Mouse (Mus musculus) ES-CJ7 (cell line): ENCODE results near the gene Tmem189.
A peak's percentile ranks its signal among the peaks of the same experiment; 100 is the strongest.

Source experiments
- DNase-seq: peaks from one replicate; pipeline ENCODE4 v3.0.0; 2011; ENCODE audit warnings: low read depth, low spot score

Tmem189 gene

DNA sequence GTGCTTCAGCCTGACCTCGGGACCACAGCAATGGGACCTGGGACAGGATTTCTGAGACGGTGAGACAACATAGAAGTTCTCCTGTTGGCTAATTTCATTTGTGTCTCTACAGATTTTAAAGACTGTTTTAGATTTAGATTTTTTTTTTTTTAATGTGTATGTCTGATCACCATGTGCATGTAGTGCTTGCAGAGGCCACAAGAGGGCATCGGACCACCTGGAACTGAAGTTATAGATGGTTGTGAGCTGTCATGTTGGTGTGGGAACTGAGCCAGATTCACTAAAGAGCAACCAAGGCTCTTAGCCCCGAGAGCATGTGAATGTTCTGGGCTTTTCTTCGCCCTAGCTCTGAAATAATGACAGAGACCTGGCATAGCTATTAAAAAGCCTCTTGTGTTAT lies 9.0 kb downstream of the Tmem189 start:
- DNase-seq: peak; percentile 71

DNA sequence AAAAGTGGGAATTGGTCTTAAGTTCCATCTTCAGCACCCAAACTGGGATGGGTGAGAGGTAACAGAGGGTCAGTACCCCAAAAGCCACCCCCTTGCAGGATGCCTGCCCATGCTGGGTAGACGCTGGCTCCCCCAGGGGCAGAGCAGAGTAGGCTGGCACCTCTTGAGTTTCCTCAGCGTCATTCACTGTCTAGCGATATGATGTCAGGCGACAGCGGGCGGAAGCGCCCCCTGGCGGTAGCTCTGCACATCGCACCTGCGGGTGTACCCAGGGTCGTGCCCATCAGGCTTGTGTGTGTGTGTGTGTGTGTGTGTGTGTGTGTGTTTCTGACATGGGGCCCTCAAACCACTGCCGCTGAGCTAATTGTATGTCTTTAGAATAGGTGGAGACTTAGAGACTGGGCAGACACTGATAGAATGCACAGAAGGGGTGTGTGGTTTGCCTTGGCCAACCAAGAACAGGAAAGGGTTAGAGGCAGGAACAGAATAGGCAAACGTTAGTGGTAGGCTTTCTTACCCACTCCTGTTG lies 9.7 kb downstream of the Tmem189 start:
- DNase-seq: peak; percentile 81

DNA sequence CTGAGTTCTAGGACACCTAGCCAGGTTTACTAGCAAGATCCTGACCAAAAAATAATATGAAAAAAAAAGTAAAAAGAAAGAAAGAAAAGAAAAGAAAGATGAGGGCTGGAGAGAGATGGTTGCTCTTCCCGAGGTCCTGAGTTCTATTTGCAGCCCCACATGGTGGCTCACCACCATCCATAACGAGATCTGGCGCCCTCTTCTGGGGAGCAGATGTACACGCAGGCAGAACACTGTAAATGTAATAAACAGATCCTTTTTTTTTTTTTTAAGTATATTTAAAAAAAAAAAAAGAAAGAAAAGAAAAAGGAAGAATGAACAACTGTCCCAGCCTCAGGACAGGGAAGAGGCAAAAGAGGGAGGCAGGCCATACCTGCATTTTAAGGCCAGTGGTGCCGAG lies 11.0 kb downstream of the Tmem189 start:
- DNase-seq: peak; percentile 56

DNA sequence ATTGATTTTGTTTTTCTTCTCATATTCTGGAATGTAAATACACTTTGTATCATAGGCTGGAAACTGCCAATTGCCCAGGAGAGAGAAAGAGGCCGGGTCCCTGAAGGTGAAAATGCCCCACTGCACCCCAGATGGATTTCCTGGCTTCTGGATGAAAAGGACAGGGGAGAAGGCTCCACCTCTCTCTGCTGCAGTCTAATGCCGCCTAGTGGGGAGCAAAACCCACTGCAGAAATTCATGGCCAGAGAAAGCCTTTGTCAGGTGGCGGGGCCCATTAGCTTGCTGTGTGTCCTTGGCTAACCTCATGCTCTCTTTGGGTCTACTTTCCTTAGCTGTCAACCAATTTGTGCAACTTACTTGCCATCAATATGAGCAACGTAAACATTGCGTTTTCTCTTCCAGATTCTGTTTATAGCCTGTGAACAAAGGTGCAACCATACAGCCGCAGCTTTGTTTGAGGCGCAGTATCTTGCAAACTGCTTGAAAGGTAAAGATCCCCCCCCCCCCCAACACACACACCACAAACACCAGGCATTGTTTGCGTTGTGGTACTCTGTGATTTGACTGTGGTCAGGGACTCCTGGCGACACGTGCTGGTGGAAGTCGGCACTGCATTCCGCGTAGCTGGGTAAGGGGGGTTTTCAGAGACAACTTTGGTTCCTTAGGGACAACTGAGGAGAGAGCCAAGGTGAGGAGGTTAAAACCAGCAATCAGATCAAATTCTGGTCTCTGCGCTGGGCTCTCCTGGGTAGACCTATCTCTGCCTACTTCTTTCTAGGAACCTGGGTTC lies 14.3 kb downstream of the Tmem189 start:
- DNase-seq: peak; percentile 77

DNA sequence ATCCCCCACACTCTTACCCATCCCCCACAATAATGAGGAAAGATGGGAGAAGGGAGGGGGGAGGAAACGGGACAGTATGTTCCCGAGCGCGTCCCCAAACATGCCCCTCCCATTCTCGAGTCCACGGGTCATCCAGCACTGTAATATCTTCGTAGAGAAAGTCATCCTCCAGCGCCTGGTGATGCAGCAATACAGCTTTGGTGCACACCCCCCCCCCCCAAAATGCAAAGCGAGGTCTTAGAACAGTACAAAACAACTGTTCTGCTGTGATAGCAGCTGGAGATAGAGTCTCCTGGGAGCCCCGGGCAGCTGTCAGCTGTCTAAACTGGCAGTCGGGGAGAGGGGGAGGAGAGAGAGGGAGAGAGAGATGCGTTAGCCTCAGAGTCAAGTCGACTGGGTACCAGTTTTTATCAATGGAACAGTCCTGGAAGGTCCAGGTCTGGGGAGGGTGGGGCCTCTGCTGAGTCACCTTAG lies 17.4 kb downstream of the Tmem189 start:
- DNase-seq: peak; percentile 57

DNA sequence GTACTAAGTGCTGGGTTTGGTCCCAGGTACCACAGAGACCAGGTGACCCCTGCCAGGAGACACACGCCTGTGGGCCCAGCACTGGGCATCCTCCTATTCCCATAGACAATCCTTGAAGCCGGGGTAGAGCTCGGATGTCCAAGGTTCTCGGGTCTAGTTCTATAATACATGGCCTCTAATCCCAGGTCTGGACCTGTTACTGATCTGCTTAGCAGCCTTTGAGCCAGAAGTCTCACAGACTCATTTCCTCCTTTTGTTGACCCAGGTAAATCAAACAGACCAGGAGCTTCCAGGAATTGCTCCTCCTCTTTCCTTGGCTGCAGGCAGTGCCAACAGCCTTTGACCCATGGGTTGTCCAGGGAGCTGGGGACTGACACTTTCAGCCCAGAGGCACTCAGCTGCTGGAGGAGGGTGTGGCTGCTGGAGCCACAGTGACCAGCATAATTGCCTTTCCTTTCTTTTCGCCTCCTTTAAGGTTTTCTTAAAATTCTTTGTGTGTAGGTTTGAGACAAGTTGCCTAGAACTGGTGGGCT lies 18.5 kb downstream of the Tmem189 start:
- DNase-seq: no peak

DNA sequence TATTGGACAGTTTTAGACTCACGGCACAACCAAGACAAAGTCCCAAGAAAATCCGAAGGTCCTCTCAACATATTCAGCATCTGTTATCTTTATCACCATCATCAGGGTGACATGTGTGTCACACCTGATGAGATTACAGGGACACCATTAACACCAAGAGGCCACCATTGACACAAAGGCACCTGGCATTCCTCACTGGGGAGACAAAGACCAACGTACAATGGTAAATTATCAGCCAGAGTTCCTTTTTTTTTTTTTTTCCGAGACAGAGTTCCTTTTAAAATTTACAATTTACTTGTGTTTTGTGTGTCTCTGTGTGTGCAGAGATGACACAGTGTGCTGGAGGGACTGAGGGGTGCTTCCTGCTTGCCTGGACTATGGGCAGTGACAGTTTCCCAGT lies 20.2 kb downstream of the Tmem189 start:
- no peak for DNase-seq

DNA sequence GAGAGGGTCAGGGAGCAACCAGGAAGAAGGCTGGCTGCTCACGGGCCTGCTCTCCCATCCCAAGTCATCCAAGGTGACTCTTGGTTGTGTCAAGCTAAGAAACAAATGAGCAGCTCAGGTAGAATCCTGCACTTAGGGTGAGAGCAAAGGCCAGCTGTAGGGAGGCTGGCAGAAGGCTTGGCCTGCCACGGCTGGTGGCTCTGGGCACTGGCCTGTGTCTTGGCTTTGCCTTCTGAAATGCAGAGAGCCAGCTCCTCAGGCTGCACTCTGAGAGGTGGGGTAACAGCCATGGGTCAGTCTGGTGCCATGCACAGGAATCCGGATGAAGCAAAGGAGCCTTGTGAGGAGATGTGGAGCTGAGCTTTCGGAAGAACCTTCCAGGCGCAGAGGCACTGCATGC lies 21.2 kb downstream of the Tmem189 start:
- DNase-seq: no peak

DNA sequence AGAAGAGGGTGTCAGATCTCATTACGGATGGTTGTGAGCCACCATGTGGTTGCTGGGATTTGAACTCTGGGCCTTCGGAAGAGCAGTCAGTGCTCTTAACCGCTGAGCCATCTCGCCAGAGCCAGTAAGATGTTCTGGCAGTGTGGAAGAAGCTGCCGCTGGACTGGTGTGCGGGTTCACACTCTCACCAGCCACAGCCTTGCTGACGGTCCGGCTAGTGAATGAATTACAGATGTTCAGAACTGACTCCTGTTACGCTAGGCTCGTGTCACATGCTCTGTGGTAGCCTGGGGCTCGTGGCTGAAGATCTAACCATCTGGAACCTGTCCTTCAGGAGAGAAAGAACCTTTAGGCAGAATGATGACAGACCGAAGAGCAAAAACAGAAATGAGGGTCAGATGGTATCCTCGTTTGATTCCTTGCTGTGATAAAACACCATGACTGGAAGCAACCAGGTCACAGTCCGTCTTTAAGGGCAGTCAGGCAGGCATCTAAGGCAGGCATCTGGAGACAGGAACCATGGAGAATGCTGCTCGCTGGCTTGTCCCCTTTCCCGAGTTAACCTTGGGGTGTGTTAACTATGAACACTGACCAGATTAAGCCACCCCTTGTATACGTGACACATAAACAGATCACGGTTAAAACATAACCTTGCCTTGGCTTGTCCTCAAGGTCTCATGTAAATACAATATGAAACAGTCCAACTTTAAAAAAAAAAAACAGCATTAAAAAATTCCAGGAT lies 23.5 kb downstream of the Tmem189 start:
- DNase-seq: no peak

DNA sequence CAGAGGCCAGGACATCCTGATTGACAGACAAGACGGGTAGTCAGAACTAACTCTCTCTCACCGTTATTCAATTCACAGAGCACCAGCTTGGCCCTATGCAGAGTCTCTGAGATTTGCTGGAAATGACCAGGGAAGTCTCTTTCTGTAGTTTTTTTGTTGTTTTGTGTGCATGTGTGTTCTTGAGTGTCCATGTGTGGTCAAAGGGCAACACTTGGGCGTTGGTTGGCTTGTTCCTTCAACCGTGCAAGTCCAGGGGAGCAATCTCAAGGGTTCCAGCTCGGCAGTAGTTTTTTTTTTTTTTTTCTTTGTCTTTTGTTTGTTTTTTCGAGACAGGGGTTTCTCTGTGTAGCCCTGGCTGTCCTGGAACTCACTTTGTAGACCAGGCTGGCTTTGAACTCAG lies 26.9 kb downstream of the Tmem189 start:
- DNase-seq: no peak

DNA sequence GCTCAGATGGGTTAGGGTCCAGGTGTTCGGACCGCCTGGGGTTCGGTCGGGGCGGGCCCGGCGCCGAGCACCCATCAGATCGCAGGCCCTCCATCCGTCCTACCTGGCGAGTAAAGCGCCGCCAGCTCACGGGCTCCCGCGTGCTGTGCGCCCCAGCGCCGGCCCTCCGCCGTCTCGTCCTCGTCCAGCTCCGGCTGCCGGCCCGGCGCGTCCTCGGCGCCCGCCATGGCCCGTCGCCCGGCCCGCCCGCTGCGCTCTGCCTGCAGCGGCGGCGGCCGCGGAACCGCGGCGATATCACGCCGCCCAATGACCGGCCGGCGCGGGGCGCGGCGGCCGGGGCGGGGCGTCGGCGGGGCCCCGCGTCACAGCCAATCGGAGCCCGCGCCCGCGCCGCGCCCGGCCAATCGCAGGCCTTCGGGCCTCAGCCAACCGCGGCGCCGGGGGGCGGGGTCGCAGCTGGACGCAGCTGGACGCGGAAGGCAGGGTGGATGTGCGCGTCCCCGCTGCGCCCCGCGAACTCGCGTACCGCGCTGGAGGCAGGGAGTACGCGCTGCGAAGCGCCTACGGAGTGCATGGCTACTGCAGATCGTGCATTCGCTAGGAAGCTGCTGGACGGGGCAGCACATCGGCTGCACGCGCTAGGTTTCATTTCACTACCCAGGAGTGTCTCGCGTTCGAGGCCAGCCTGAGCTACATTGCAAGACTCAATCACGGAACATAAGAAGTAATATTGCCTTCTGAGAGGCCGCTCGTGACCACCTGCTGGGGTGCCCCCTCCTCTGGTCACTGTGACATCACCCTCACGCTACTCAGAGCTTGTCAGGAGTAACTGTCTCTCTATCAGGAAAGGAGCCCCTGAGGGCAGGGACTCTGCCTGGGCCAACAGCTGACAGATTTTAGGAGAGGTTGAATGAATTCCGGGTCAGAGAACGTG lies 28.1 kb downstream of the Tmem189 start, which contains the start of gene Gm20431:
Gene Gm20431 (minus strand): TSS at position 227 of the 934 bp plus-strand sequence.
- peak; percentile 73 for DNase-seq

DNA sequence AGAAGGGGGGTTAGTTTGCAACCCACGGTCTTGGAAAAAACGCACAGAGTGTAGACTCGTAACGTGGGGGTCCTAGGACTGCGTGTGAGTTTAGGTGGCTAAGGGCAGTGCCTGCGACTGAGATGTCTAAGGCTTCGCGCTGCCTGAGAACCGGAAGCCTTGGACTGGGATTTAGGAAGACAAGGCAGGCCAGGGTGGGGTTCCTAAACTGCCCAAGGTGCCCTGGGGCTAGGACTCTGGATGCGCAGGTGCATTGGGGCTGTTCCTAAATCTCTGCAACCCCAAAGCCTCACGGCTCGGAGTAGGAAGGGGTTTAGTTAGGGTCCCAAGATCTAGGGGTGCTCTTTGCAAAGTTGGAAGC lies 29.0 kb downstream of the Tmem189 start:
- peak; percentile 59 for DNase-seq

DNA sequence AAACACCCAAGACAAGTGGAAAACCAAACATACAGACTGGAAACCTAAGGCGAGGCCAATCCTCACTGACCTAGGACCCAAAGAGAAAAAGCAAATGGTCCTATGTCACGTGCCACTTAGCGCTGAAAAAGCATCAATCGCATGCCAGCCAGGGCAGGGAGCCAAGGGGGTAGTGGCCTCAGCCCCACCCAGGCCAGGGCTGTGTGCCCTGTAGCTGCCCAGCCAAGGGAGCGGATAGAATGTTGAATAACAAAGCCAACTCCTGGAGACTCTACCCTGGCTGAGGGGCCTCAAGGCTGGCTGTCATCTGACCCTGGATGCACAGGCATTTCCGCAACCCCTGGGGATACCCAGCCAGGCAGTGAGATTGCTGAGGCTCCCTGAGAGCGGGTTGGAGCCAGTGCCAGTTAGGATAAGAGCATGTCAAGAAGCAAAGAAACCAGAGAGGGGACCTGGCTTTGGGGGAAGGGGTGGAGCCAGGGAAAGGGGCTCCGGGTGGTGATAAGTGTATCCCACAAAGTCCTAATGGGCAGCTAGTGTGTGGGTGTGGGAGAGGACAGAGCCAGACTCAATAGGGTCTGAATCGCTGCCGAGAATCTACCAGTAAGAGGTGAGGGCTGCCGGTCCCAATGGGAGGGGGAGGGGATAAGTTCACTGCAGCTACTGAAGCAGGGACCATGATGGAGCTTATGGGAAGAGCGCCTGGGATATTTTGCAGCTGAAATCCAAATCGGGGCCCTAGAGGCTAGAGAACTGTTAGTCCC lies 29.6 kb downstream of the Tmem189 start:
- no peak for DNase-seq

DNA sequence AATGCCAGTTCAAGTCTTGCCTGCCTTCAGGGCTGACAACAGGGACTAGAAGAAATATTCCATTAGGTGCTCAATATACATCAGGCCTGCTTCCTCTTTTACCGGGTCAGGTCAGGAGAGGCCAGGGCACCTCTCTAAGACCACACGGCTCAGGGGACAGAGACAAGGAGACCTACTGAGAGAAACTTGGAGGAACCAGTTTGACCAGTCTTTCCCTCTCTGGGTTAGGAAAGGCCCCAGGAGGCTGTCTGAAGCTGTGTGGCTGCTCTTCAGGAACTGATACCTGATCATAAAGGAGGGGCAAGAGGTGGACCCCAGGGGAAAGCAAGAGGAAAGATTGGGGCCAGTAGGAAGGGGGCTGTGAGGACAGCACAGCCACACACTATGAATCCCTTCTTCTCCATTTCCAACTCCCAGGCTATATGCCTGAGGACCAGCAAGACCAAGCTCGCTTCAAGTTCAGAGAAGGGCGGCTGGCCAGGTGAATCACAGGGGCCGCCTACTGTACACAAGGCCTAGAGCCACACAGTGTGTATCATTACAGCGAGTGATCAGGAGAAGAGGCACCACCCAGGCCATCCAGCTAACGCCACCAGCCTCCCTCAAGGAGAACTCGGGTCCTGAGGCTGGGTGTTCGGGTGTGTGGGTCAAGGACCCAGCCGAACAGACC lies 30.3 kb downstream of the Tmem189 start:
- DNase-seq: no peak

DNA sequence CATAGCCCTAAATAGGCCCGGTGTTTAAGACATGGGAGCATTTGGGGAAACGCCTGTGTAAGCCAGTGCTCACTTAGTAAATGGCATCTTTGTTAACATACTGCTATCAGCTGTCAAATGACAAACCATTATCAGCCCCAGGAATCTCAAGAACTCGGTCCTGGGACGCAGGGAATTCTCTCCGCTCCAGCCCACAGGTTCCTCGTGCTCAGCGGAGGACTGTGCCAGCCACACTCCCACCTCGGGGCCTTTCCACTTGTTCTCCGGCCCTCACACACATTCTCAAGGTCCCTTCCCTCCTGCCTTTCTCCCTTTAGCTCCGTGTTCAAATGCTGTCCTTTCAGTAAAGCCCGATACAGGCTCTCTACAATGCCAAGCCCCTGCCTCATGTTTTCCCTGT lies 30.9 kb downstream of the Tmem189 start:
- DNase-seq: no peak

DNA sequence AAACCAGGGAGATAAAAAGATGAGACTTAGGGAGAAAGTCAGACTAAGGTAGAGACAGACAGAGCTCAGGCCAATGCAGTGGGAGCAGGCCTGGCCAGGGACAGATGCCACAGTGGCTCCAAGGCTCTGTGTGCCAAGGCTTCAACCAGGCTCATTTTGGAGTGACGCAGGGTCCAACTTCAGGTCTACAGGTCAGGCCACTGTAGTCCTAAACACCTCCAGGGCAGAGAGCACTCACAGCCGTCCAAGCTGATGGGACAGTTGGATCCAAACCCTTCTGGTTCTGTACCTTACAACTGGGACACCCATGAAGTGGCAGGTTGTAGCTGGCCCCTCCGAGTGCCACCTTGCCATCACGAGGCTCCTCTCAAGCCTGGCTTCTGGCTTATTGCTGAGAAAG lies 31.6 kb downstream of the Tmem189 start:
- DNase-seq: no peak

DNA sequence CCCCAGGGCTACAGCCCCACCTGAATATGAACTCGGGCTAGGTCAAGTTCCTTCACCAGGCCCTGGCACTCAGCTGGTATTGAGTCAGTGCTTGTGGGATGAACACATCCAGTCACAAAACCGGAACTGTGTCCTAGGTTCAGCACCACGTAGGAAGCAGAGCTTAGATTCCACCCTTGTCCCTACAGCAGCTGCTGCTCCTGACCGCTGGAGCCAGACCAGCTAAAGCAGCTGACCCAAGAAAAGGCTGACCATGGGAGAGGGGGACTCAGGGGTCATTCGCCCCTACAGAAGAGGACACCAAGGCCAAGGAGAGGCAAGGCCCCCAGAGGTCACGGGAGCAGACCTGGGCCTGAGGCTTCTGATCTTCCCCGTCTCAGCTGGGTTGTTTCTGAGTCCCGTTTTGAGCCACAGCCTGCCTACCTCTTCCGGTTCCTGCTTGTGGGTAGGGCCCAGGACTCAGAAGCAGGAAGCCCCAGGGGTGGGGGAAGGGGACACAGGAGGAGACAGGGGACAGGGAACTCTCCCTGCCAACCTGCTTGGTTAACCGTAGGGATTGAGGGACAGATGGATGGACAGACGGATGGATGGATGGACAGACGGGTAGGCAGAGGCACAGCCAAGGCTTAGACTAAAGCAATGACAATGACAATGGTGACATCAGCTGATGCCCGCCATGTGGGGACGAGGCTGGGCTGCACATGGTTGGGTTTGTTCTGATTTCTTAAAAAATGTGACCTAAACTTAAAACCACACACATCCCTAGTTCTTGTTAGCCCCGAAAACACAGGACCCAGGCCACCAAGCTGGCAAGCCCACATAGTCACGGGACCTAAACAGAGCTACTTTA lies 32.8 kb downstream of the Tmem189 start:
- no peak for DNase-seq

DNA sequence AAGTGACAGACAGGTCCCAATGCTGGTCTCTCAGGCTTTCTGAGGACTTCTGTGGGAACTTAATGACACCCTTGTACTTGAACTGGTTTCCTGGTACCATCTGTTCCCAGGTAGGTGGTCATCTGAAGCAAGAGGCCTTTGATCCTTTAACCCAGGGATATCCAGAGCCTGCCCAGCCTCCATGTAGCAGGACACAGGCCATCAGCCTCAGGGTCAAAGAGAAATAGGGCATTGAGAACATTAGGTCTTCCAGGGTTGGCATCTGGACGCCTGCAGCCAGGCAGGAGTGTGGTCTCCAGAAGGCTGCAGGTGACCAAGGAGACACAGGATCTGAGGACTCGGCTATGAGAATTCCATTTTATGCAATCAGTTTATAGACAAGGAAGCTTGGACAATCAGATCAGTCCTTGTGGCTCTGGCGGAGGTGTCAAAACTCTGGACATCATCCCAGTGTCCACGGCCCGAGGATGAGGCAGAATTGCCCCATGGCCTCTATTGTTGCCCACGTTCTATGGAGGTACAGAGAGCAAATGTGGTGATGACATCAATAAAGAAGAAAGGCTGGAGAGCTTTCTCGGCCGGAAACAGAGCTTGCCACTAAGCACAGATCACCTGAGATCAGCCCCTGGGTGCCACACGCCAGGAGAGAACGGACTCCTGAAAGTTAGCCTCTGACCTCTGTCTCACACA lies 34.6 kb downstream of the Tmem189 start:
- no peak for DNase-seq

DNA sequence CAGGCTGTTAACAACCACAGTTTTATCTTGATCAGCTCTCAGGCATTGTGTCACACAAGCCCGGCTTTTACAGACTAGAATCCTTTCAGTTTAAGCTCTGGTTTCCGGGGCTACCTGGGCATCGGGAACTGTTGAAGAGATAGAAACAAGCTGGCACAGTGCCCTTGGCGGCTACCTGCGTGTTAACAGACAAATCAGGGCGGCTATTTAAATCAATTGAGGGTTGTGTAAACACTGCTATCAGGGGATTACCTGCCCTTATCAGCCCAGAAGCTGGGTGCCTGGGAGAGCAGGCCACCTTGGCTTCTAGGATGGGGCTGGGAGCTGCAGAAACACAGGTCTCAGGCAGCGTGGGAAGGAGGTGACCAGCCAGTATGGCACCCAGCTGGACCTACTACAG lies 36.9 kb downstream of the Tmem189 start:
- DNase-seq: no peak
